Mouse (Mus musculus) limb, embryonic 14.5 days (tissue): ENCODE measurements at regions not wholly inside any gene's neighbourhood (a gene's known extent, or its start where the extent isn't known, plus 50 kb on each side); places are given as distances from the start of the nearest gene placed in this dataset.

Source experiments
- ATAC-seq: fragments of 200-750 bp; cut with Nextera tagmentation; 2 replicates; pipeline ENCODE4 v1.8.0; 2017; ENCODE audit warnings: low read depth, moderate number of reproducible peaks, moderate TSS enrichment; ENCODE audit not compliant: low FRiP score
- DNase-seq: peaks from one replicate; pipeline ENCODE4 v3.0.0-alpha.2; 2015; ENCODE audit warnings: low spot score
- H3K27ac ChIP-seq: fragments of 300-500 bp; sonication (generic); replicated peaks from 2 replicates; pipeline ENCODE4 v1.5.1; 2014; ENCODE audit warnings: low read depth, mild to moderate bottlenecking, low read length, moderate library complexity, mixed read lengths
- H3K27me3 ChIP-seq: fragments of 300-500 bp; sonication (generic); 2 replicates; pipeline ENCODE4 v1.6.1; 2014; ENCODE audit warnings: low read length, mixed read lengths; ENCODE audit not compliant: control insufficient read depth, insufficient read depth
- H3K36me3 ChIP-seq: fragments of 300-500 bp; sonication (generic); 2 replicates; pipeline ENCODE4 v1.6.1; 2014; ENCODE audit warnings: mild to moderate bottlenecking, low read length, moderate library complexity, mixed read lengths; ENCODE audit not compliant: control insufficient read depth, insufficient read depth
- H3K4me1 ChIP-seq: fragments of 300-500 bp; sonication (generic); 2 replicates; pipeline ENCODE4 v1.6.1; 2014; ENCODE audit warnings: antibody characterized with exemption, low read length, mixed read lengths; ENCODE audit not compliant: control insufficient read depth, insufficient read depth
- H3K4me2 ChIP-seq: fragments of 300-500 bp; sonication (generic); replicated peaks from 2 replicates; pipeline ENCODE4 v1.6.1; 2014; ENCODE audit warnings: low read depth, mild to moderate bottlenecking, low read length, moderate library complexity; ENCODE audit not compliant: severe bottlenecking
- H3K4me3 ChIP-seq: fragments of 300-500 bp; sonication (generic); replicated peaks from 2 replicates; pipeline ENCODE4 v1.5.1; 2014; ENCODE audit warnings: low read length
- H3K9ac ChIP-seq: fragments of 300-500 bp; sonication (generic); 2 replicates; pipeline ENCODE4 v1.6.1; 2014; ENCODE audit warnings: mild to moderate bottlenecking, low read depth, low read length, moderate library complexity; ENCODE audit not compliant: severe bottlenecking
- H3K9me3 ChIP-seq: fragments of 300-500 bp; sonication (generic); 2 replicates; pipeline ENCODE4 v1.6.1; 2016; ENCODE audit warnings: low read length; ENCODE audit not compliant: control insufficient read depth
- POLR2A ChIP-seq: fragments of 200-500 bp; IDR thresholded peaks from 2 replicates; pipeline ENCODE4 v1.8.0; 2012; ENCODE audit warnings: inconsistent platforms, mild to moderate bottlenecking, moderate library complexity, borderline replicate concordance; ENCODE audit not compliant: insufficient read depth, insufficient read length; ENCODE audit errors: extremely low read depth
- WGBS: fragments of 180-500 bp; shearing (Covaris S2); extraction: QIAGEN DNeasy Blood & Tissue Kit; methylation state at CpG from one replicate; pipeline ENCODE4 v1.1.7; 2014; 5-methylcytosine and 5-hydroxymethylcytosine counted together

DNA sequence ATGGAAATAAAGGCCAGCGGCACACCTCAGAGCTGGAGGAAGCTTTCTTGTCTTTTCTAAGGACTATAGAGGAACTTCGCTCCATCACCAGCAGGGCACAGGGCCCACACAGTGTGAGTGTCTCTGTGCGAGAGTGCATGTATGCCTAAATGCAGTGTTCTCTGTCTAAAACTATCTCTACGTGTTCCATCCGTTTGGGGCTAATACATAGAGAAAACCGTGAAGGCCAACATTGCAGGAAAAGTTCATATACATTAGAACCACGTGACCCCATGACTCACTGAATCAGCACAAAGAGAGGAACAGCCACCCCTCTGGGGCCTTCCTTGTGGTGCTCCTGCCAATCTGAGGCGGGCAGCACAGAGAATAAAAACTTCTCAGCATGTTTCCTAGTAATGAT is 431.4 kb upstream of the Mctp2 start:
- Histone ChIP-seq H3K9me3 (no peaks in the 10 kb centered on the region), H3K27me3 (no peaks in the 10 kb centered on the region), H3K36me3 (no peaks in the 10 kb centered on the region), H3K9ac (no peak overlapping the region), H3K4me2 (no peak overlapping the region), H3K27ac (peak overlapping the region; percentile 48; the same call in 1 of the 2 replicates), H3K4me3 (no peak overlapping the region), H3K4me1 (peaks cover 12% of the 10 kb centered on the region; the same call in 1 of the 2 replicates)
- DNase-seq (peak; percentile 29), ATAC-seq (peak; percentile 61)
- no peak for TF ChIP-seq POLR2A
- WGBS: 59% methylated on average over 8 of the region's 8 CpGs

DNA sequence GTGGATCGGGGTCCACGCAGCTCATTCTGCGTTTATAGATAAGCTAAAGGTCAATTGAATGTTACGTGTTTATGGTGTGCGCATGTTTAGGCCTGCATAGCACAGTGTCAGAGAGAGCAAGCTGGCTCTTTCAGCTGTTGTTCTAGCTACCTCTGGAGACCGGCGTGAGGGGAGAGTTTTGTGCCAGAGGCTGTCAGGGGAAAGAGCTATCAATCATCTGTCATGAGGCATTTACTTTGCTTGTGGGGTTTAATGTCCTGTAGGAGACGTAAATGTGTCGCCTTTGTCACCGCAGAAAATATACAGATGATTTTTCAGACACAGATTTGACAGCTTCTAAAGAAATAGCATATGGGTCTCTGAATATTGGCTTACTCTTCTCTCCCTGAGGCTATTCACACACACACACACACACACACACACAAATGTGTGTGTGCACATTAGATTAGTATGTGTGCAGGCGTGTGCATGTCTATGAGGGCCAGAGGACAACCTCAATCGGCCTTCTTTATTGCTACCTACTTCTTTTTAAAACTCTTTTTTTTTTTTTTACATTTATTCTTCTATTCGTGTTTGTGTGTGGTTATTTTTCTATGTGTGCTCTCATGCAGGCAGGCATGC is 432.0 kb upstream of the Mctp2 start:
- Histone ChIP-seq H3K4me2 (no peak overlapping the region), H3K27me3 (no peaks in the 10 kb centered on the region), H3K4me3 (no peak overlapping the region), H3K9ac (no peak overlapping the region), H3K9me3 (no peaks in the 10 kb centered on the region), H3K27ac (no peak overlapping the region), H3K36me3 (no peaks in the 10 kb centered on the region), H3K4me1 (peaks cover 12% of the 10 kb centered on the region; the same call in 1 of the 2 replicates)
- 26% methylated on average over 13 of the region's 13 CpGs for WGBS
- no peak for TF ChIP-seq POLR2A
- DNase-seq (peak; percentile 54), ATAC-seq (peak; percentile 87)

DNA sequence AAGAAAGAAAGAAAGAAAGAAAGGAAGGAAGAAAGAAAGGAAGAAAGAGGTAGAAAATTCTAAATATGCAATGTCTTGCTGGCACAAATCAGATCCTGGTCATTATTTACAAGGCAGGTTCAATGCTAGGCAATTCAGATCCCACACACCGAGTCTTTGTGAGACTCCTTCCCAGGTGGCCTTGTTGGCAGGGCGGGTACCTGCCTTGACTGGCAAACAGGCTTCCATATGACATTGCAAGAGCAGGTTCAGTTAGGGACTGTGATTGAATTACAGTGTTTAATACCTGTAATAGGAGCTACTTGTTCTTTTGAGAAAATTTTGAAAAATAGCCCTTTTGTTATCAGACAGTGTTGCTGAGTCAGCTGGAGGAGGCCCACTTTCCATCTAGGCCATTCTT is 436.0 kb upstream of the Mctp2 start:
- H3K4me2 ChIP-seq: no peak overlapping the region
- H3K4me3 ChIP-seq: no peak overlapping the region
- no peak overlapping the region for H3K27ac ChIP-seq
- no peak for DNase-seq
- 59% methylated on average over 2 of the region's 2 CpGs for WGBS
- H3K4me1 ChIP-seq: peaks cover 12% of the 10 kb centered on the region; the same call in 1 of the 2 replicates
- H3K36me3 ChIP-seq: no peaks in the 10 kb centered on the region
- H3K9ac ChIP-seq: no peak overlapping the region
- H3K27me3 ChIP-seq: no peaks in the 10 kb centered on the region
- no peaks in the 10 kb centered on the region for H3K9me3 ChIP-seq
- no peak for TF ChIP-seq POLR2A
- no peak for ATAC-seq

DNA sequence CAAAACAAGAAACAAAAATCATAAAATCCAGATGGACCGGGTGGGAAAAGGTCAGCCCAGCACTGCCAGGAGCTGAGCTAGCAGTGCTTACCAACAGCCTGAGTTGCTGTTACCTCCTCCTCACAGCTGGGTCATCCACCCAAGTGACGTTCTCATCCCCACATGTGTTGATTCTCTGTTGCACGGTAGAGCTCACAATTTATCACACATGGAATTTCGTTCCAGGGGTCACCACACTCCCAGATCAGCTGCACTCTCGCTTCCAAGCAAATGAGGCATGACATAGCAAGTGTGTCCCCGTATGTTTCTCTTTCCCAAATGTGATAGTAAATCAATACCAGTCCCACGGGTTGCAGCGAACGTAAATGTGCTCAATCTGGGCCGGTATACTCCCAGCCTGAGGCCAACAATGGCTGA is 445.1 kb upstream of the Mctp2 start:
- H3K36me3 ChIP-seq: no peaks in the 10 kb centered on the region
- no peak overlapping the region for H3K27ac ChIP-seq
- no peak overlapping the region for H3K9ac ChIP-seq
- H3K9me3 ChIP-seq: no peaks in the 10 kb centered on the region
- 27% methylated on average over 10 of the region's 10 CpGs for WGBS
- no peak overlapping the region for H3K4me2 ChIP-seq
- ATAC-seq (peak; percentile 75), DNase-seq (peak; percentile 61)
- no peaks in the 10 kb centered on the region for H3K27me3 ChIP-seq
- peaks cover 22% of the 10 kb centered on the region for H3K4me1 ChIP-seq
- no peak for TF ChIP-seq POLR2A
- no peak overlapping the region for H3K4me3 ChIP-seq

DNA sequence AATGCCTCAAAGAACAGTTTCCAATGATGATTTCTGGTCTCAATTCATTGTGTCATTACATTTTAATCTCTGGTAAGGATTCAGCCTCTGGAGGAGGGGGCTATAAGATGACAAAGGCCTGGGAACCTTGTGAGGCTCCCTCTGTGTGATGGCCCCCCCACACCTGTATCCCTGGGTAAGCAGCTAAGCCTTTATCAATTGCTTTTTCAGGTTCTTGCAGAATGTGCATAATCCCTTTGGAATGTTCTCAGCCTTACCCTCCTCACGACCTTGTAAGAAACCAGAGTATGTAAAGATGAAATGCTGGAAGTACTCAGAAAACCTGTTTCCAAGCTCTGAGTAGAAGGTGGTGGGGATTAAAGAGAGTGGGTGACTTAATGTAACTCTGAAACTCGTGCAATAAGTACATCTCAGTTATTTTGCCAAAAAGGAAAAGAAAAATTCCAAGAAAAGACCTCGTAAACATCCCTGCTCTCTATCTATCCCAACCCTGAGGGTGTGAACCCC is 446.7 kb upstream of the Mctp2 start:
- peak; percentile 56 for ATAC-seq
- Histone ChIP-seq H3K36me3 (no peaks in the 10 kb centered on the region), H3K4me1 (peaks cover 22% of the 10 kb centered on the region), H3K9me3 (no peaks in the 10 kb centered on the region), H3K4me3 (no peak overlapping the region), H3K4me2 (no peak overlapping the region), H3K9ac (no peak overlapping the region), H3K27ac (peak overlapping the region; percentile 40; the same call in 1 of the 2 replicates), H3K27me3 (no peaks in the 10 kb centered on the region)
- DNase-seq: no peak
- WGBS: 27% methylated on average over 3 of the region's 3 CpGs
- TF ChIP-seq POLR2A: no peak
